Mouse (Mus musculus) ES-E14 (cell line): ENCODE measurements at regions not wholly inside any gene's neighbourhood (a gene's known extent, or its start where the extent isn't known, plus 50 kb on each side); places are given as distances from the start of the nearest gene placed in this dataset.

Experiments
- CHD2 ChIP-seq: IDR thresholded peaks from 2 replicates; pipeline ENCODE4 v1.6.1; 2014; ENCODE audit warnings: mild to moderate bottlenecking, low read depth, low read length, inconsistent platforms
- HCFC1 ChIP-seq: IDR thresholded peaks from 2 replicates; pipeline ENCODE4 v1.6.1; 2012; ENCODE audit warnings: low read length, inconsistent platforms, borderline replicate concordance; ENCODE audit not compliant: insufficient read depth
- MAFK ChIP-seq: IDR thresholded peaks from 2 replicates; pipeline ENCODE4 v1.6.1; 2014; ENCODE audit warnings: mild to moderate bottlenecking, low read depth, low read length, inconsistent platforms; ENCODE audit not compliant: insufficient read depth
- ZC3H11A ChIP-seq: IDR thresholded peaks from 2 replicates; pipeline ENCODE4 v1.6.1; 2012; ENCODE audit warnings: low read depth, mild to moderate bottlenecking, inconsistent platforms, low read length, borderline replicate concordance
- ZNF384 ChIP-seq: IDR thresholded peaks from 2 replicates; pipeline ENCODE4 v1.6.1; 2012; ENCODE audit warnings: low read depth, low read length, inconsistent platforms

- no peak for TF ChIP-seq ZC3H11A
- no peak for TF ChIP-seq MAFK
- TF ChIP-seq HCFC1: no peak
- TF ChIP-seq ZNF384: no peak
- TF ChIP-seq CHD2: no peak
Measured at GRCm38 (mm10) chr11:110672941-110673340, 274.0 kb downstream of the Map2k6 start.
